Mouse (Mus musculus): ENCODE data around the gene Cckar. TPM values are rescaled to one million over a fixed set of nuclear protein-coding genes. Genes with fewer than 3 reads are reported as not detected.

Cckar gene
- polyA plus RNA-seq, 1 experiment from 2014 or later: 0.84 TPM

DNA sequence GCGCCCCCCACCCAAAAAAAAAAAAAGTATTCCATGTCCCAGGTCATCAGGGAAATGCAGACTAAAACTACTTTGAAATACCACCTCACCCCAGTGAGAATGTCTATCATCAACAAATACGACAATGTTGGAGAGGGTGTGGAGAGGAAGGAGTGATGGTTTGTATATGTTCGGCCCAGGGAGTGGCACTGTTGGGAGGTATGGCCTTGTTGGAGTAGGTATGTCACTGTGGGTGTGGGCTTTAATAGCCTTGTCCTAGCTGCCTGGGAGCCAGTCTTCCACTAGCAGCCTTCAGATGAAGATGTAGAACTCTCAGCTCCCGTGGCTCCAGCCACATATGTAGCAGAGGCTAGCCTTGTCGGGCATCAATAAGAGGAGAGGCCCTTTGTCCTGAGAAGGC lies 39.5 kb downstream of the Cckar start:
- Histone ChIP-seq H3K27ac (no peak overlapping the region), H3K36me3 (no peaks in the 10 kb centered on the region), H3K9me3 (no peaks in the 10 kb centered on the region), H3K27me3 (ENCODE audit: insufficient read depth, poor library complexity, severe bottlenecking) (no peaks in the 10 kb centered on the region), H3K4me3 (no peak overlapping the region), H3K4me1 (replicated peaks) (peaks cover 2% of the 10 kb centered on the region; the same call in 1 of the 2 replicates)
- no peak for DNase-seq (ENCODE audit: low spot score)
- 94% methylated on average over 5 of the region's 5 CpGs for WGBS

DNA sequence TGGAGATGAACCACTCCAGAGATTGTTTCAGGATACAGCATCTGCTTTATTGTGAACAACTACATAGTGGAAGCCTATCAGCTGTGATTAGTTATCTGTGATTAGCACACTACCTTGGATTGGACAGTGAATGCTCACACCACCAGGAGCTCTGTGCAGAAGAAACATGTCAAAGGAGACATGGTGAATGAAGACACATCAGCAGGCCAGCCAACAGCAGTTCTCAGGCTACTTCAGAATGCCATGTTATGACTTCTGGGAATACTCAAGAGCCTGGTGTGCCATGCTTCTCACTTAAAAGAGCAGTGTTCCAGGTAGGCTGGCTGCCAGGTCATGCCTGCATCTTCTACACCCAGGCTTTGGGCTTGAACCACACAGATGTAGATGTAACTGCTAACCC lies 43.8 kb downstream of the Cckar start:
- H3K27ac ChIP-seq: no peak overlapping the region
- 0 out of 2 replicates have a peak, but pooled peaks cover 2% of the 10 kb centered on the region for H3K4me1 ChIP-seq (replicated peaks)
- no peaks in the 10 kb centered on the region for H3K9me3 ChIP-seq
- H3K36me3 ChIP-seq: no peaks in the 10 kb centered on the region; the same call in 1 of the 2 replicates
- H3K4me3 ChIP-seq: no peak overlapping the region
- DNase-seq (ENCODE audit: low spot score): no peak
- no peaks in the 10 kb centered on the region for H3K27me3 ChIP-seq (ENCODE audit: insufficient read depth, poor library complexity, severe bottlenecking)

- Histone ChIP-seq H3K36me3 (no peaks in the 10 kb centered on the region; the same call in 1 of the 2 replicates), H3K4me1 (replicated peaks) (0 out of 2 replicates have a peak, but pooled peaks cover 2% of the 10 kb centered on the region), H3K27me3 (ENCODE audit: insufficient read depth, poor library complexity, severe bottlenecking) (no peaks in the 10 kb centered on the region), H3K9me3 (no peaks in the 10 kb centered on the region), H3K27ac (no peak overlapping the region), H3K4me3 (no peak overlapping the region)
- 68% methylated on average over 1 of the region's 1 CpGs for WGBS
- DNase-seq (ENCODE audit: low spot score): no peak
These were observed 45.1 kb downstream of the Cckar start for GRCm38 (mm10) chr5:53662413-53662812.

DNA sequence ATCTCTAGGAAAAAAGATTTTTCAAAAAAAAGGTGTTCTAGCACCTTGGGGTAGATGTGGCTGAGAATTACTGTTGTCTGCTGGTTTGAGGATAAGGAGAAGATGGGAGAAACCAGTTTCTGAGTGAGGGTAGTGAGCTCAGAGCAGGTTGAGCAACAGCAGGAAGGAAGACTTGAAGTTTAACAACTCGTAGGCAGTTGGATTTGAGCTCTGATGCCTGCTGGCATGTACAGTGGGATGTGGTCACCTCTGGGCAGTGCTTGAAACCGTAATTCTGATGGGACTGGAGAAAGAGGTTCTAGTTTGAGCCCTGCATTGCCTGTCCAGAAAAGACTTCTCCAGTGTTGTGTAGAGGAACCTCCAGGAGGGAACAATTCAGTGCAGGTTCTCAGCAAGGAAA lies 46.0 kb downstream of the Cckar start:
- no peaks in the 10 kb centered on the region for H3K4me1 ChIP-seq (replicated peaks)
- peaks cover 7% of the 10 kb centered on the region for H3K36me3 ChIP-seq
- H3K27me3 ChIP-seq (ENCODE audit: insufficient read depth, poor library complexity, severe bottlenecking): no peaks in the 10 kb centered on the region
- no peaks in the 10 kb centered on the region for H3K9me3 ChIP-seq
- 86% methylated on average over 2 of the region's 2 CpGs for WGBS
- no peak overlapping the region for H3K4me3 ChIP-seq
- H3K27ac ChIP-seq: no peak overlapping the region
- DNase-seq (ENCODE audit: low spot score): no peak

DNA sequence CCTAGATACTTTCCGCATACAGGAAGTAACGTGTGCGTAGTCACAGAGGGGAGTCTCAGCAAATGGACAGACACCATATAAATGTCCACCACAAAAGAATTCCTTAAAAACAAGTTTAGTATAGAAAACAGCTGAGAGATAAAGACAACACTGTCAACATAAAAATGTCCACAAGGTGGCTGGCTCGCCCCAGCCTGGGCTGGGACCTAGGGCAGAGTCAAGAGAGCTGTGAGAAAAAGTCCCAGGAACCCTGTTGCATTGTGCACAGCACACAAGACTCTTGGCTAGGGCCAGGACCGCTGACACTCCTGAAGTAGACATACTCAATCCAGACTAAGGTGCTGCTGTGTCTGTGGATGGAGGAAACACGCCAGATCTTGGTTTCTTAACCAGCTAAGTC lies 49.6 kb downstream of the Cckar start:
- WGBS: 85% methylated on average over 6 of the region's 6 CpGs

DNA sequence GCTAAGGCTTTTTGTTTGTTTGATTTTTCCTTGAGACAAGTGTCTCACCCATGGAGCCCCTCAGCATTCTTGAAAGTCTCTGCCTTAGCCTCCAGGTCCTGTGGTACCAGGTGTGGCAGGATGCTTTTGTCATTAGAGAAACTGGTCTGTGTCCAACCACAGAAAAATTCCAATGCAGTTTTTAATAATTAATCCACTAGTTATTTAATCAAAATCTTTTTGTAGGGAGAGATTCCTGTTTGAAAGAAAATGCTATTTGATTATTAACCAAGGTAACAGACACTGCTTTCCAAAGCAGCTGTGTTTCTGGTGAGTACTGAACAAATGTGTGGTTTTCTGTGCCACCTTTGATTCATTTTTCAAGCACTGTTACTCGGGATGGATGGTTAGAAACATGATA lies 50.9 kb downstream of the Cckar start:
- Histone ChIP-seq H3K27me3 (ENCODE audit: insufficient read depth, poor library complexity, severe bottlenecking) (no peaks in the 10 kb centered on the region), H3K4me3 (no peak overlapping the region), H3K4me1 (replicated peaks) (no peaks in the 10 kb centered on the region), H3K9me3 (no peaks in the 10 kb centered on the region), H3K36me3 (peaks cover 29% of the 10 kb centered on the region), H3K27ac (no peak overlapping the region)
- DNase-seq (ENCODE audit: low spot score): no peak
- WGBS: 46% methylated on average over 1 of the region's 1 CpGs

More for the DNA sequence above, 49.6 kb downstream of the Cckar start:
- H3K27me3 ChIP-seq (ENCODE audit: insufficient read depth, poor library complexity, severe bottlenecking): no peaks in the 10 kb centered on the region
- peak; percentile 20 for DNase-seq (ENCODE audit: low spot score)
- no peaks in the 10 kb centered on the region for H3K9me3 ChIP-seq
- no peak overlapping the region for H3K27ac ChIP-seq
- no peaks in the 10 kb centered on the region for H3K4me1 ChIP-seq (replicated peaks)
- H3K4me3 ChIP-seq: no peak overlapping the region
- H3K36me3 ChIP-seq: peaks cover 16% of the 10 kb centered on the region

Other genes starting within 250 kb of the Cckar start
- gene Rbpj, start 241.6 kb downstream of the Cckar start, polyA plus RNA-seq (2016; fragmentation: Nextera tagmentation; extraction: Ambion mirVana): 38.0 and 40.9 TPM in 2 replicates
- gene Tbc1d19, start 101.9 kb upstream of the Cckar start, polyA plus RNA-seq (2016; fragmentation: Nextera tagmentation; extraction: Ambion mirVana): 47.2 and 51.1 TPM in 2 replicates